Mouse (Mus musculus) R1 (cell line): ENCODE measurements around the gene Hmg20b.

Experiments used
- DNase-seq: peaks from one replicate; pipeline ENCODE4 v3.0.0-alpha.2; 2018; ENCODE audit warnings: low read depth, low spot score

Hmg20b gene

DNA sequence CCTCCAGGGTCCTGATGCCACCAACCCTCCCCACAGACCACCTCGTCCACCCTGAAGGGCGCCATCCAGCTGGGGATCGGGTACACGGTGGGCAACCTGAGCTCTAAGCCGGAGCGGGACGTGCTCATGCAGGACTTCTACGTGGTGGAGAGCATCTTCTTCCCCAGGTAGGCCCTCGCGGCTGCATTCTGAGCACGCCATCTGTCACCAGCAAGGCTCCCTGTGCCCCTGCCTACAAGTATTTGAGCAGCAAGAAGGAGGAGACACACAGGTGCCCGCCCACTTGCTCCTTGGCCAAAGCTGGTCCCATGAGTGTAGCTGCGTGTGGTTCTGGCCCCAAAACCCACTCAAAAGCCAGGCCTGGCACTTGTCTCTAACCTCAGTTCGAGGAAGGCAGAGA is 44.6 kb downstream of the Hmg20b start:
- no peak for DNase-seq

DNA sequence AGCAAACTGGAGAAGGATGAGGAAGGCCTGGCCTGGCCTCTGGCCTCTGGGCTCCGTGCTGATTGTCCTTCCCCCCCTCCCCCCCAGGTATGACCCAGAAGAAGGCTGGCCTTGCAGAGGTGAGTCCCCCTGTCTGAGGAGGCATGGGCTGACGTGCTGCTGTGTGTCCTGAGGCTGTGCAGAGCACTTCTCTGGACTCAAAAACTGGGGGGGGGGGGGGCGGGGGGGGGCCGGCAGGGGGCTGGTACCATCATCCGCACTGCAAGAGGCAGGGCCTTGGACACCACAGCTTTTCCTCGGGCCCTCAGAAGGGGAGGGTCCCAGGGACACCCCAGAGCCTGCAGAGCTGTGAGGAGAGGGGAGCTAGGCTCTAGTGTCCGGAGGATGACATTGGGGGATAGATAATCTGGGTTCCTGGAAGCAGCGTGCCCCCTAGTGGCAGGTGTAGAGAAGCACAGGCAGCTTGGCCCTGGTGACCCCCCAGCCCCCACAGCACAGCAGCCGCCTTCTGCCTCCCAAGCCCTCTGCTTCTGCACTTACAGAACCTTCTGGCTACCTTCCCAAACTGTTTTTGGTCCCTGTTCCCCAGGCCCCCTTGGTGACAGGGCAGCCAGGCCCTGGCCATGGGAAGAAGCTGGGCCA is 45.6 kb downstream of the Hmg20b start:
- peak; percentile 78 for DNase-seq

DNA sequence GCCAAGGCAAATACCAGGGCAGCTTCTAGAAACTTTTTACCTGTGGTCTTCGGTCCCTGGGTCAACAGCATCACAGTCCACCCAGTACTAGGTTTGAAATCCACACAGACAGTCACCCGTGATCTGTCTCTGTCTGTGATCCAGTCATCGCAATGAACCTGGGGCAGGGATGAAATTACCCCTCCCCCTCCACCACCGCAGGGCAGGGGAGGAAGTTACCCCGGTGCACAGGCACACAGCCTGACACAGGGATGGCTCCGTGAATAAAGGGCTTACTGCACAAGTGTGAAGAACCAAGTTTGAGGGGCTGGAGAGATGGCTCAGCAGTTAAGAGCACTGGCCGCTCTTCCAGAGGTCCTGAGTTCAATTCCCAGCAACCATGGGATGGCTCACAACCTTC is 46.5 kb downstream of the Hmg20b start:
- DNase-seq: no peak

DNA sequence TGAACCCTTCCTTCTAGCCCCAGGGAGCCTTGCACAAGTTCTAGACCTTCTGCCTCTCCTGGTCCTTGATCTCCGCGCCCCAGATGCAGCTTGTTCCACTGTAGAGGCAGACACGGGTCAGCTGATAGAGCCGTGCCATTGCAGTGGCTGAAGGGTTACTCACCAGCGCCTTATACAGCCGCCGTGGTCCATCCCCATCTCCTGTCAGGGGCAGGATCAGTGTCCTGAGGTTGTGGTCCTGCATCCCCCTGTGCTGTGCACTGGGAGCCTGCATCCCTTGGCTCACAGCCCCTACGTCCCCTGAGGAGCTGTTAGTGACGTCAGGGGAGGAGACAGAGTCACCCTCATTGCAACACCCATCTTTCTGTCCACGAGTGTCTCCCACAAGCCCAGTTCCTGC is 47.0 kb downstream of the Hmg20b start:
- DNase-seq: no peak

DNA sequence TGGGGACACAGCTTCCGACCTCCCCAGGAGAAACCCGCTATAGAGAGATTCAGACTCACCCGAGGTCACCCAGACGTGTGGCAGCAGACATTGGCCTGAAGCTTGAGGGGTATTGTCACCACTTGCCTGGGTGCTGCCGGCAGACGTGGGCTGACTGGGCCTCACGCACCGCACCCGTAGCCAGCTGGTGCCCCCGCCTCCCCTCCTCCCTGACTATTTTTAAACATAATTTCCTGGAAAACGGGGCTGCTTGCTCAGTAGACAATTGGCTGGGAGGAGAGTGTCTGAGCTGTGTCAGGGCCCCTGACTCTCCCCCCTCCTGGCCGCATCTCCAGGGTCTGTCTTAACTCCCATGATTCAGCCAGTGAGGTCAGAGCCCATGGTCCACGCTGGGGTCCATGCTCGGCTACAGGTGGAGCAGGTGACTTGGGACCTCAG is 47.5 kb downstream of the Hmg20b start:
- DNase-seq: no peak

DNA sequence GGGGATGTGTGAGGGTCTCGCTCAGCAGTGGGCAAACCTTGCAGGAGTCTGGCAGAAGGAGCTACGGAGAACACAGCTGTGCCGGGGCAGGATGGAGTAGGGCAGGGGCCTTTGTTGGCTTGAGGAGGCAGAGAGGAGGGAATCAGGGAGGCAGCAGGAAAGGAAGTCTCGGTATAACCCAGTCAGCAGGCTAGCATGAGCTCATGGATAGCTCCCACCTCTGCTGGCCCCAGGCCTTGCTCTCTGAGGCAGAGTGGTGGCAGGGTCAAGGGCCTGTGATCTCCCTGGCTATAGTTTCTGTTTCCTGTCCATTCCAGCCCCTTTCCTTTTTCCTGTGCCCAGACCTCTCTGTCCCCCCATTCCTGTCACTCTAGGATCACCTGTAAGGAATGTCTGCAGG is 48.0 kb downstream of the Hmg20b start:
- DNase-seq: no peak

DNA sequence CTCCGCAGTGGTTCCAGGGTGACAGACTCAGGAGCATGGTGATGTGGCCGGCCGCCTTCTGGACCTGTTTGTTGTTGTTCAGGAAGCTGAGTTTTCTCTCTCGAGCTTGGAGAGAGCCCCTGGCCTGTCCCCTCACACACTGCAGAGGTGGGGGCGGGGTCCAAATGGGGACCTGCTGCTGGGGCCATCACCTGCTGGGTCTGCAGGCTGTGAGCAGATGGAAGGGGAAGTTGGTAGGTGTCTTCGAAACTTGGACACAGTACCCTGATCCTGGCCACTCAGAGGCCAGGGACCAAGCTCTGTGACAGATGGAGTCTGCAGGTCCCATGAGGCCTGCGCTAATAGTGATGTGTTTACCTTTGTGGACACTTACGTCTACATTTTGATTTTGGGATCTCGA is 49.0 kb downstream of the Hmg20b start:
- no peak for DNase-seq

DNA sequence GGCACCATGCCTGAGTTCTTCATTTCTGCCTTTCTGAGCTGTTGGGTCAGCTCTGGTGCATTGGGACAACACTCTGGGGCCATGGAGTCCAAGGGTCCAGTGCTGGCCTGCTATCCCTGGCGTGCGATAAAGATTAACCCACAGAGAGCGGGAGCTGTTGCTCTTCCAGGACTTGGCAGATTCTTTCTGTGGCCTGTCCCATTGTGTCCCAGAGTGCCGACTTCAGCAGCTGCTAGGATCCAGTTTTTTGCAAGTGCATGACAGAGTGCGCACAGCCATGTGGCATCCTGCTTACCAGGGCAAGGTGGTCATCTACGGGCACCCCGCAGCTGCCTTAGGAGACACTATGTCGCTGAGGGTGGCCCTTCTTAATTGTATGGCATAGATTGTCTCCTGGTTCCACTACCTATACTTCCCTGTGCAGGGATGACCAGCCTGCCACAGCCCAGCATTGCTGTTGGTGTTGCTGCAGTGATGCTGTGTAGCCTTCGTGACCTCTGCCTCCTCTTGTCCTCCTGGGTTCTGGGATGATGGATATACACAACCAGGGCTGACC is 49.9 kb downstream of the Hmg20b start:
- no peak for DNase-seq

DNA sequence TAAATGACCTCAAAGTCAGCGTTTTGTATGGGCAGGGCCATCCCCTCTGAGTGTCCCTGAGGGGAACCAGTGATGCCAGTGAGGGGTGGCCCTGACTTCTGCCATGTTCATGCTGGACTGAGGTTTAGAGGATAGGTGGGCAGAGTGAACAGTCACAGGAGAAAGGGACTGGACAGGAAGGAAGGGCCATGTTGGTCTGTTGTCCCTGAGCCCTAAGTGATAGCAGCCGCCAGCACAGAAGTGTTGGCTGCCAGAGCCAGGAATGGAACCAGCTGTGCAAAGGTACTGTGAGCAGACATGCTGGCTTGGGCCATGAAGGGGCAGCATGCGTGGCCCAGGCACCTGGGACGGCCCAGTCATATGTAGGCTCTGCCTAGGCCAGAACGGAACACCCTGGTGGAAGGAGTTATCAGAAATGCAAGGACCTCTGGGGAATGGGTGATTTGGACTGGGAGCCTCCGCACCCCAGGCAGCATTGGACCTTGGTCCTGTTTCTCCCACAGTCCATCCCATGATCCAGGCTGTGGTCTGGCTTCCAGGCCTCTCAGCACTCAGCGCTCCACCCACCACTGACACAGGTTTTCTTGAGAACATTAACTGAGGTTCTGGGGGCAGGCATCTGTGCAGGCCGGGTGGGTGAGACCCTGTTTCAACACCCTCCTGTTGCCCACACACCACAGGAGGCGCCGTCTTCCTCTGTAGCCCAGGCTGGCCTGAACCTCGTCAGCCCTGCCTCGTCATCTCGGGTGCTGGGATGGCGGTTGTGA is 50.5 kb downstream of the Hmg20b start:
- no peak for DNase-seq

DNA sequence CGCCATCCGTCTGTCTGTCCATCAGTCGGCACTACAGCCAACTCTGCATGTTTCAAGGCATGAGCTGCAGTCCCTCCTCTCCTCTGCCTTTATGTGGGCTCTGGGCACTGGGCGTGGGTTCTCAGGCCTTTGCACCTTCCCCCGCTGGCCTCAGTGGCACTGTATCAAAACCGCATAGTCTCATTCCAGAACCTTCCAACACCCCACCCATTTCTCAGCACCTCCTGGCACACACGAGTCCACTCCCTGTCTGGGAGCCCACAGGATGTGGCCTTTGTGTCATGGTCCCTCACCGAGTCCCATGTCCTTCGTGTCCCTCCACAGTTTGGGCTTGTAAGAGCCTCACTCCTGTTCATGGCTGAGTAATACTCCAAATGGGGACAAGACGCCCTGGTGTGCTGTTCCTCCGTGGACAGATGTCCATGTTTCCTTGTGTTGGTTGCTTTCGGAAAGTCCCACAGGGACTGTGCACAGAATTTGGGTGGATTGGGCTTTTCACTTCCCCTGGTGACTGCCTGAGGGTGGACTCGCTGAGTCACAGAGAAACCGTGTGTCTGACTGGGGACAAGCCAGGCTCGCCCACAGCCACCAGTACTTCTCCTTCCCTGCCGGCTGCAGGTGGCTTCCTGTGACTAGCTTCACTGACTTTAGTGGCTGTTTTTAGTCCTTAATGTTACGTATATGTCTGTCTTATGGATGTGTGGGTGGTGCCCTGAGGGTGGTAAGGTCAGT is 51.7 kb downstream of the Hmg20b start:
- DNase-seq: no peak

DNA sequence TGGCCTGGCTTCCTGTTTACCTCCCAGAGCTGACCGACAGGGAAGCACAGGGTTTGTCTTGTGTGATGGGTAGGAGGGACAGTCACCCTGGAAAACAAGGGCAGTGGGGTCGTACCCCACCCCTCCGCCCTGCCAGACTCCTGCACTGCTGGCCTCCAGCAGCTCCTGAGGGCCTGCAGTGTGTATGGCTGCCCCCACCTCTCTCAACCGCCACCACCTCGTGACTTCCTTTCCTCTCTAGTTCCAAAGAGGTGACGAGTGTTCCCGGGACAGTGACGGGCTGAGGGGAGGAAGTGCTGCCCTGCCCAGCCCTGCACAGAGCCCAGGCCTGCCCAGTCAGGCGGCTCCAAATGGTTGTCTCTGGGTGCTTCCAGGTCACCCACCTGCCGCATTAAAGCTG is 52.4 kb downstream of the Hmg20b start:
- no peak for DNase-seq

DNA sequence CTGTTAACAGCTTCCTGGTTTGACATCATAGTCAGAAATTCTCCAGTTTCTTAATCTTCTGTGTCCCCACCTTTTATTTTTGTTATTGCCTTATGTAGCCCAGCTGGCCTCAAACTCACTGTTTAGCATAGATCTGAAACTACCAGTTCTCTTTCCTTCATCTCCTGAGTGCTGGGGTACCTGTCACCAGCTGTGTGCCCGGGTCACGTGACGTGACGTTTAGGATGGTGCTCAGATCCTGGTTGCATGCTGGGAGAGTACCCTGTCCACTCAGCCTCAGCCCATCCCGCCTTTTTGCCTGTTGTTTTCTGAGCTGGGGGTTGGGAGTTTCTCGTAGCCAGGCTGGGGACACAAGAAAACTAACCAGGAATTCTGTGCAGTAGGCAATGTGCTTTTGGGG is 53.0 kb downstream of the Hmg20b start:
- no peak for DNase-seq
